Mouse (Mus musculus): Measurements from ENCODE around the gene Hmcn2.

The Hmcn2 gene

DNA sequence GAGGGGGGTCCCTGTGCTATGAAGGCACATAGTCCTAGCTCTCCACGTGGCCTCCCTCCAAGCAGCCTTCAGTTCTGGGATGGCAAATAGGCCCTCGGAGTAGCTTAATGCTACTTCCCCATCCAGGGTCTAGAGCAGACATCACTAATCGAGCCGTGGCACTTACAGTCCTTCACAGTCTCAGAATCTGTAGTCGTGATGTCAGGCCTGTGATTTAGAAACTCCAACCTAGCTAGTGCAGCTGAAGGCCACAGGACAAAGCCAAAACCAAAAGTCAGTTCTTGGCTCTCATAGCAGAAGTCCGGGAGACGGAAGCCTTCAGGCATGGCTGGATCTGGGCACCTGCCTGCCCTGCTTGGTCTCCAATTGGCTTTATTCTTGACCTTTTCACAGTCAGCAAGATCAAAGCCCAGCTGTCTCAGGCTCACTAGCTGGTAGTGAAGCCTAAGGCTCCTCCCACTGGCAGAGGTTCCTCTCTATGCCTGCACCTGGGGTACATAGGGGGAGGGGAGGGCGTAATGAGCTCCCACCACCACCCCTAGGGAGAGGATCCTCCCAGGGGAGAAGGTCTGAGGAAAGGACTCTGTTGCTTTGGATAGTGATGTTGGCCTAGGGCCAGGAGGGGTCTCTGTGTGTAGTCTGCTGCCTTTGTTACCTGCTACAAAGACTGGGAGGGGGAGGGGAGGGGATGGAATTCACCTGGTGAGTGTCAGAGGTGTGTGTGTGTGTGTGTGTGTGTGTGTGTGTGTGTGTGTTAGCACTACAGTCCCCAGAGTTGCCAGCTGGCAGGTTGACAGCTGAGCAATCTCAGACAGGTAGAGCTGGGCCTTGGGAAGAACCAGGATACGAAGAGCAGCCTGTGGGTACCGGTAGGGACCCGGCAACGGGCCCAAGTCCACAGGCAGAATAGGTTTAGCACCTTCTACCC, 163.3 kb downstream of the Hmcn2 start:
- DNase-seq (ENCODE audit: low read depth, low spot score) = no peak

DNA sequence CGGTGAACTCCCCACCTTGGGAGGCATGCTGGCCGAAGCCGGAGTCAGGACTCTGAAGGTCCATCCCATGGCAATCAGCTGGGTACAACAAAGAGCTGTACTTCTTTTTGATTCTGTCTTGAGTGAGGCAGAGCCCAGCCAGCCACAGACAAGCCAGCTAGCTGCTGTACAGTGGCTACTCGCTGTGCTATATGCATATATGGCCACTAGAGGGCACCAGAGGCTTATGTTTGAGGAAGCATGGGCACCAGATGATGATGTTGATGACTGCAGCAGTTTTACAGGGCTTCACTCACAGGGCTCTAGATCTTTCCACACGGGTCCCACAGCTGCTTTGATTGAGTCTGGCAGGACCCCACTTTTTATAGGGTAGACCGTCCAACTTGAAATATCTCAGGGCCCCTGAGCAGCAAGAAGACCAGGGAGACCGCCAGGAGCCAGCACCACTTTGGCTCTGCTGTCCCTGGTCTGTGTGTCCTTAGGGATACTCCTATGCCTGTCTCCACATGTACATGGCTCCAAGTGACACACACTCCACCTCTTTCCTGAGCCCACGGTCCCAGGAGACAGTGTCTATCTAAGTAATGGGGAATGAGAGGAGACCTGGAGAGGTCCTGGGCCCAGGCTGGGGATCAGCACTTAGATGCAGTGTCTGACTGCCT, 168.8 kb downstream of the Hmcn2 start:
- peak; percentile 92 for DNase-seq (ENCODE audit: low read depth, low spot score)

DNA sequence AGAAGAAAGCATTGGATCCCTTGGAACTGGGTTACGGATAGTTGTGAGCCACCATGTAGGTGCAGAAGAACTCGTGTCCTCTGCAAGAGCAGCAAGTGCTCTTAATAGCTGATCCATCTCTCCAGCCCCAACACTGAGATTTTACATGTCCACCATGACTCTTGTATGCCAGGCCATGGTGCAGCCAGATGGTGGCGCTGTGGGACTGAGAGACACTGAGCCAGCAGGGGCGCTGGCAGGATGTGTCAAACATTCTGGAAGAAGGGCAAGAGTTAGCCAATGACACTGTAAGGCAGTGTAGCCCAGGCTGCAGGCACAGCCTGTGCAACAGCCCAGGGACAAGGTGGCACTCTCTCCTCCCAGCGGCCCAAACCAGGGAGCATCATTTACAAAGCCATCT, 170.0 kb downstream of the Hmcn2 start:
- DNase-seq (ENCODE audit: low read depth, low spot score) = peak; percentile 90

DNA sequence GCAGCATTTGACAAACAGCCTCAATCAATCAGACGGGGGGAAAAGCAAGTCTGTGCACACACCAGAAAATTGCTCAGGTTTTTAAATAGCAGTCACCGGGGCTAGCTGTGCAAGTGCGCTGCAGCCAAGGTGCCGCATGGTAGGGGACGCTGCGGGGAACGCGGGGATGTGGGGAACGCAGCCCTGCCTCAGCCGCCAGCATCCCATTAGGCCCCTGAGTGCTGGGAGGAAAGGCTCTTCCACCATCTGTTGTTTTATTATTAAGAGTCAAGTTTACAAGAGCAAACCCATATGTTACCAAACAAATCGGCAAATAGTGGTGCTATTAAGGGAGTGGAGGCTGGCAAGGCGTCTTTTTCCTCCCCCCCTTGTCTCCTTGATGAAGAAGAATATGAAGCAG, 175.0 kb downstream of the Hmcn2 start:
- no peak for DNase-seq (ENCODE audit: low read depth, low spot score)

DNA sequence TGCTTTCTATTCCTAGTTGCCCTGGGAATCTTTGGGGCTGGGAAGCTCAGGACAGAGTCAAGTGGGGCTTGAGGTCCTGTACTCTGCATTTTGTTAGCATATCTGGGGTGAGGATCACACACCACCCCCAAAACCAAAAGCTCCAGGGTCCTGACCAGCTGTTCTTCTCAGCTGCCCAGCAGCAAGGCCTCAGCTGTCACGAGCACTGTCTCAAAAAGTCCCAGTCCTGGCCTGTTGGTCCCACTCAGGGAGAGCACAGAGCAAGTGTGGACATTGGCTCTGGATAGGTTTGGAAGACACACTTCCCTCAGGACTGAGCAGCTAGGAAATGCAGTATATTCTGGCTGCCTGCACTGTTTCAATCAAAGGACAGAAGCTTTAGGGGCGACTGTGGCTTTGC, 176.3 kb downstream of the Hmcn2 start:
- no peak for DNase-seq (ENCODE audit: low read depth, low spot score)

DNA sequence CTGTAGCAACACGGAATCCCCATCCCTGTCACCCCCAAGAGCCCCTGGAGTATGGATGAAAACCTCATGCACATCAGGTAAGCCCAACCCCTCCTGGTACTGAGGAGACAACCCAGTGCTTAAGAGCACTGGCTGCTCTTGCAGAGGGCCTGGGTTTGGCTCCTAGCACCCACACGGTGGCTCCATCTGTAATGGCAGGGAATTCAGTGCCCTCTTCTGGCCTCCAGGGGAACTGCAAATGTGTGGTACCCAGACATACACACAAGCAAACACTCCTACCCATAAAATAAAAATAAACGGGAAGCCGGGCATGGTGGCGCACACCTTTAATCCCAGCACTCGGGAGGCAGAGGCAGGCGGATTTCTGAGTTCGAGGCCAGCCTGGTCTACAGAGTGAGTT, 178.1 kb downstream of the Hmcn2 start:
- no peak for DNase-seq (ENCODE audit: low read depth, low spot score)

DNA sequence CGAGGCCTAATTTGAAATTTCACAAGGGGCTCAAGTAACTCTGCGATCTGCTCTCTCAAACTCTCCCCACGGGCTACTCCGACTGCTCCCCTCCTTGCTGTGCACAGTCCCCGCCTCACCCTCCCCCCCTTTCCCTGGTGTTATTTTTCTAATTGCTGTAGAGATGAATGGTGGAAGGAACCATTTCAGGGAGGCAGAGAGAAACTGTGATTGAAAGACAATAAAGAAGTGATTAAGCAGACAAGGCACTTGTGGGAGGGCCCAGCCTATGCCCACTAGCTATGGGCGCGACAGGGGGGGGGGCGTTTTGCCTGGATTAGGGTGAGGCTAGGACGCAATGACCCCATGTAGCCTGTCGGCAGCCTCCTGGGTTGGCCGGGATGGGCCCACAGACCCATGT, 179.0 kb downstream of the Hmcn2 start:
- DNase-seq (ENCODE audit: low read depth, low spot score) = no peak

DNA sequence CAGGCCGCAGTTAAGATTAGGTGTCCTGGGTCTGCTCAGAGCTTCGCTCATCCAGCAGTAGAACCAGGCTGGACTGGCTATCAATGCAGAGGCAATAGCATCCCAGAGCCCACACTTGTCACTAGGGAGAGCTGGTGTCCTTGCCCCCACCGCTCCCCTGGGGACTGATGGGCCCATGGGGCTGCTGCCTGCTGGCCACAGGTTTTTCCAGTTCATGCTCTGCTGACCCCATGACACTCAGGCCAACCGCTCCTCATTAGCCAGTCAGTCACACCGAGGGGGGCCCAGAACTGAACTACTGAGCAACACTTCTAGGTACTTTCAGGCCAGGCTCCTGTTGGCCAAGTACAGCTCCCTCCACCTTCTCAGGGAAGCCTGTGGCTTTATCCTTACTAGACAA, 180.1 kb downstream of the Hmcn2 start:
- no peak for DNase-seq (ENCODE audit: low read depth, low spot score)

DNA sequence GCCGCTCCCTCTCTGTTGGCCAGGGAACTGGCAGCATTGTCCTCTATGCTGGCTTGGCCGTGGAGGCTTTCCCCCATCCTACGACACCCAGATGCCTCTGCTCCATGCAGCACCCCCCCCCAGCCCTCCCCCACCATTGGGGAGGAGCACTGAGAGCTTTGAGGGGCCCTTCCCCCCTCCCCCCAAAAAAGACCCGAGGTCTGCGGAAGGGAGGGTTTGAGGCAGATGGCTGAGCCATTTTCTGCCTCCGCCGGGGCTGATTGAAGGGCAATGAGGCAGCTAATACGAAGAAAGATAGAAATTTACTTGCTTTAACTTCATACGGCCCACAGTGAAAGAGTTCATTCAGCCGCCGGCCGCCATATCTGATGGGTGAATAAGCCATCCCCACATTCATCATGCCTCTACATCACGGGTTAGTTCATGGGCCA, 180.8 kb downstream of the Hmcn2 start:
- DNase-seq (ENCODE audit: low read depth, low spot score) = peak; percentile 85

DNA sequence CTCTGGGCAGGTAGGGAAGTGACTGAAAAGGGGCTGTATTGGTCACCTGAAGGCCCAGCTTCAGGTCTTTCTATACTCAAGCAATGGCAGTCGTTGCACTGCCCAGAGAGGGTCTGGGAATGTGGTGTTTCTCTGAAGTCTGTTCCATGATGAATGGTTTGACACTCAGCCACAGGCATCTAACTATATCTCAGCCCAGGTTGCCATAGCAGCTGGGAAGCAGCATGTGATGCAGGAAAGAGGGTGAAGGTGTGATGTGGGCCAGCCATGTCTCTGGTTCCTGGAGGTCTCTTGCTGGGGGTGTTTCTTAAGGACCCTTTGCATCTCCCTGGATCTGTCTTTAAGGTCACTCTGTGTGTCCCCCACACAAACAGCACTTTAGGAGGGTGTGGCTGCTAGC, 181.9 kb downstream of the Hmcn2 start:
- peak; percentile 41 for DNase-seq (ENCODE audit: low read depth, low spot score)

DNA sequence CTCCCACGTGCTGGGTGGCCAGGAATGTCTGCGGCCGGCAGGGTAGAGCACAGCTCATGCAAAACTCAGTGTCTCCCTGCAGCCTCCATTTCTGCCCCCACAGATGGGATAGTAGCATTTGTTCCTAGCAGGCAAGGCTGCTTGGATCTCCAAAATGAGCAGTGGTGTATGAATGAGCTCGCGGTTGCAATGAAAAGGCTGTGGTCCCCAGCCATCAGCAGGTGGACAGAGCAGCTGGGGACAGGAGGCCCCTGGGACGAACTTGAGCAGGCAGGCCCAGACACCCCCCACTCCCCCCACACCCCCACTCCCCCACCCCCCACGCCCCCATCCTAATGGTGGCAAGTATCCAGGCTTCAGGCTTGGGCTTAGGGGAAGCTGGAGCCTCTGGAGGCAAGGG, 182.9 kb downstream of the Hmcn2 start:
- DNase-seq (ENCODE audit: low read depth, low spot score) = no peak

DNA sequence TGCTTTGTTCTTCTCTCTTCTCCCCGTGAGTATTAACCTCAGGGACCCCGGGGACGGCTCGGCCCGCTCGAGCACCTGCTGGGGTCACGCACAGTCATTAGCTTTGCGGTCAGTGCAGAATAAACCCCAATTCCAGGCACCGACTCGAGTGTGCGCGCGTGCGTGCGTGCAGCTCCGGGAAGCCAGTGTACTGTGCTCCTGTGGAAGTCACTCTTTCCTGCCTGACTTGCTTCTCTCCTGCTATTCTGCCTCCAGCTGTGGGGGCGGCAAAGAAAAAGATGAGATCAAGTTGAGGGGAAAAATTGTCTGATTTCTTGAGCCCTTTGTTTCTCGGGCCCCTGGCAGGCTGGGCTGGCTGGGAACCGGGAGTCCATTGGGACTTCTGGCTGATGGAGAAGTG, 183.4 kb downstream of the Hmcn2 start:
- DNase-seq (ENCODE audit: low read depth, low spot score) = no peak

DNA sequence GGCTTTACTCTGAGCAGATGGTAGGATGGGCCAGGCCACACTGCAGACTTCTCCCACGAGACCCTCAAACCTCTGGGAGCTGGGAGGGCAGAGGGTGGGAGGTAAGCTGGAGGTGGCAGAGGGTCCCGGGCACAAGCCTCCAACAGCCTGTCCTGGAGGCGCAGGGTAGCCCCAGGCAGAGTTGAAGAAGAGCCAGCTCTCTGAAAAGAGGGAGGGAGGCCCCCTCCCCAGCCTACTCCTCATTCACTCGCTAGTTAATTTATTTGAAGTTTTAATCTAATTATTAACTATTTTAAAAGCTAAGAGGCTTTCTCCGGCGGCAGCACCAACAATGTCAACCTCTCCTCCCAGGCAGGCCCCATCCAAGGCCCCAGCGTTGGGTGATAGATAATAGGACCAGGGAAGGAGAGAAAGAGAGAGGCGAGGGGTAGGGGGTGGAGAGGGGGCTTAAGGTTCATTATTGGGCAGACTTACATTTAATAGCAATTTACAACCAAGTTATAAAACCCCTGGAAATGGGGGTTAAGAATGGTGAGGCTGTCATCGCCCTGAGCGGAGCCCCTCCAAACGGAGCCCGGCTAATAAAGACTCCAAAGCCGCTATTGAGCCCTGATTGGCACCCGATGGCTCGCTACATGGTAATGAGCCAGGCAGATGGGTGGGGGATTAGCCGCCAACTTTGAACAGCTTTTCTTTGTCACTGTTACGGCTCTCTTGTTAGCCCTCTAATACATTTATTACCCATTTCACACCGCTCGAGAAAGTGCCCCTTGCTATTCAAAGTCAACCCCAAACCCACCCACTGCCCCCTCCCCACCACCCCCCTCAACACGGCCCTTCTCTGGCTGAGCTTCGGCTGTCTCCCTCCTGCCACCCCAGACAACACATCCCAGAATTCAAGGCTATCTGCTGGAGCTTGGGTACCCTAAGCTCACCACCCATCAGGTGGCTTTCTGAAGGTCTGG, 185.4 kb downstream of the Hmcn2 start:
- peak; percentile 59 for DNase-seq (ENCODE audit: low read depth, low spot score)

DNA sequence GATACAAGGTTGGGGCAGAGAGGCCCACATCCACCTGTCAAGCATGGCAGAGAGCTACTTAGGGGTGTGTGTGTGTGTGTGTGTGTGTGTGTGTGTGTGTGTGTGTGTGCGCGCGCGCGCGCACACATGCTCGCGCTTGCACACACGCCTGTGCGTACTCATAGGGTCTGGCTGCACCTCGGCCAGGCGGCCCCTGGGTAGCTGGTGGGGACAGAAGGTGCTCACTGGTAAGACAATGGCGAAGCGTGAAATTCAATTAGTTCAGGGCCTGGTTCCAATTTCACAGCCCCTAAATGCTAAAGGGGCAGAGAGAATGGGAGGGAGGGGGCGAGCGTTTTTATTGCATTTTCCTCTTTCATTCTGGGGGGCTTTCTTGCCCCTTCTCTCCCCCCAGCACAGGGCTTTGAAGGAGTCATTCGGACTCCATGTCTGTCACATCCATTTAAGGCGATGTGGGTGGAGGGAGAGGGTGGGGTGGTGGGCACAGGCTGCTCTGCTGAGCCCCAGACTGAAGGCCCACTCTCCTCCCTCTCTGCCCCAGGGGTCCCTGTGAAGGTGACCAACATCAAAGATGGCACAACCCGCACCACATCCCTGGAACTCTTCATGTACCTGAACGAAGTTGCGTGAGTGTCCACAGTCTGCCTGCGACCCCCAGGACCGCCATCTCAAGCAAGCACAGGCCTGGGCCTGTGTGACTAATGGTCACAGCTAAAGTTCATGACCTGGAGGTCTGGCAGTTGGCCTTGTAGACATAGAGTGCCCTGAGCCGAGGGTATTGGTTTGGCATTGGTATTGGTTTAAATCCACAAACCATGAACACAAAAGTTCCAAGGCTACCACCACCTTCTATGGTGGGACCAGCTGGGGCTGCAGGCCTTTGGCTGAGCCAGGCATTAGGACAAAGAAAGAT, 186.3 kb downstream of the Hmcn2 start:
- peak; percentile 77 for DNase-seq (ENCODE audit: low read depth, low spot score)

DNA sequence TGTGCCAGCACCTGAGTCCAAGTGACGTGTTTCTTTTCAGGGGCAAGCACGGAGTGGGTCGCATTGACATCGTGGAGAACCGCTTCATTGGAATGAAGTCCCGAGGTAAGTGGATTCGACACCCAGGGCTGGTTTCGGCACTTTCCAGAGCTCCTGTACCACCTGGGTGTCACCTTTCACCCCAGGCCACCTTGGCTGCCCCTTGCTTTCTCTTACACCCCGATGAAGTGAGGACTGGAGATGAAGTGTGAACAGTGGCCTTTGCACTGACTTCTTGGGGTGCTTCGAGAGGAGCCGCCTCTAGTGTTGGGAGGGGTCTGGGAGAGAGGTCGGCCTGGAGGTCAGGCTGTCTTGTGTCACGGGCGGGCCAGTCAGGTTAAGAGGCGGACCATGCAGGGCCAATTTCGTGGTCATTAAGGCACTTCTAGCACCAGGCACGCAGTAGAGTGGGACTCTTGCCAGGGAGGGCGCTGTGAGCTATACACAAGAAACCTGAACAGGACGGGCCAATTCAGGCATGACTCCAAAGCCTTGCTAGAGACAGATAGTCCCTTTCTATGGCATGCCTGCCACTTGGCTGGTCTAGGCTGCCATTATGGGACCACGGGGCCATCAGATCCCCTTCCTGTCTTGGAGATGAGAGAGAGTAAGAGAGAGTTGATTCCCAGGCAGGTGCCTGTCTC, 187.4 kb downstream of the Hmcn2 start:
- DNase-seq (ENCODE audit: low read depth, low spot score) = peak; percentile 54

DNA sequence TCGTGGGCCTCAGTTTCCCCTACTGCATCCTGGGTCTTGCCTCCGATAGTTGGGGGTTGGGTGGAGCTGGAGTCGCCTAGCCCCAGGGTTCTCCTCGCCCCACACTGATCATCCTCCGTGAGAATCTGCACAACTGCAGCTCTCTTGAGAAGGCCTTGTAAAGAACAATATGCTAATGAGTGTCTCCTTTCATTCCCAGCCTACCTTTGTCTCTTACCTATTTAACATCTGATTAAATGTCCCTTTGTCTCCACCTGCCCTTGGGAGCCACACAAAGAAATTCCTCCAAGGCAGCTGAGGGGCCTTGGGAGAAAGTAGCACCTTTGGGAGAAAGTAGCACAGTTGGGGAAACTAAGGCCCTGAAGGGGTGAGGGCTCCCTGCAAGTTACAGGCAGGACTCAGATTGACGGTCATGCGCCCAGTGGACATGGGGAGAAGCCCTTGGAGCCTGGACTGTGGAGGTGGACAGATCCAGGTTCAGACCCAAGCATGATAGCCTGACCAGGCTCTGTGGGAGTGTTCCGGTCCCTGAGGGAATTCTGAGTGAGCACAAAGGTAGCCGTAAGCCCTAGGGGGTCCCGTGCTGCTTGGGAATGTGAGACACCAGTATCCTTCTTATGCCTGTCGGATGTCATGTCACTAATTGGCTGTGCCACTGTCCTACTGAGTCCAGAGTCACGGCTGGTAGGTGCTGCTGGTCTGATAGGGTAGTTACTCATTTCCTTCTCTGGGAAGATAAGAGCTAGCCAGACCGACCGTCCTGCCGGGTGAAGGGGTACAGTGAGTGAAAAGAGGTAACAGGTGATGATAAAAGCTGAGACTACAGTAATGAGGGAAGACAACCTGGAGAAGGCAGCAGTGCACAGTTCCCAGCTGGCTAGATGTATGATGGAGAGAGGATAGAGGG, 188.7 kb downstream of the Hmcn2 start:
- no peak for DNase-seq (ENCODE audit: low read depth, low spot score)

DNA sequence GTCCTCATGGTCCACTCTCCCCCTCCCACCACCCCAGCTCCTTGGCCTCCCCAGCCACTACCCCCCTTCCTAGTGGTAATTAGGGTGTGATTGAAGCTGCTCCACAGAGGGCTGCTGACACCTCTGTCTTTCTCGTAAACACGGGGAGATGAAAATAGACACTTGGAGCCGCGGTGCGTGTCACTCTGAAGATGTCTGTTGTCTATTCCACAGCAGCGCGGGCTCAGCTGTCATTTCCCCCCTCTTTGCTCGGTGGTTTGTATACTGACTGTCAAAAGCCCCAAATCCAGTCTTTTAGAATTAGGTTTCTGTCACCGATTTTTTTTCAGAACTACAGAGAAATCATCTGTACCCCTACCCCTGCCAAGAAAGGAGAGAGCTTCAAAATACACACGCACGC, 191.3 kb downstream of the Hmcn2 start:
- no peak for DNase-seq (ENCODE audit: low read depth, low spot score)

DNA sequence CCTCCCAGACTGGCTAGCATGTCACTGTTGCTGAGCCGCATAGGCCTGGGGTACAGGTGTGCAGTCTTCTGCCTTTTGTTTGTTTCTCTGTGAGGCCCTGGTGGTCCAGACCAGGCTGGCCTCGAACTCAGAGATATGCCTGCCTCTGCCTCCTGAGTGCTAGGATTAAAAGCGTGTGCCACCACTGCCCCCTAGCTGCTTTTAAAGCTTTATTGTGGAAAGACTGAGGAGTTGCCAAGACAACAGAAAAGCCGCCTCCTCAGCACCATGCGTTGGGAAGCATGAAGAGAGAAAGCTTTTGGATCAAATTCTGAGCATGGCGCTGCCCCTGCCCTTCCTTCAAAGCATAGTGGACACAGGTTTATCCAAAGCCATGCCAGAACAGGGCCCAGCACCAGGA, 194.6 kb downstream of the Hmcn2 start:
- no peak for DNase-seq (ENCODE audit: low read depth, low spot score)

Measured in mesoderm, embryonic 11.5 days (tissue).